Mouse (Mus musculus) hindbrain, embryonic 11.5 days (tissue): ENCODE data around the gene Lrrc17. TPM values are rescaled to one million over a fixed set of nuclear protein-coding genes. Genes with fewer than 3 reads are reported as not detected.
A peak's percentile ranks its signal among the peaks of the same experiment; 100 is the strongest.

Experiments
- ATAC-seq: fragments of 200-750 bp; cut with Nextera tagmentation; 2 replicates; pipeline ENCODE4 v1.8.0; 2017; ENCODE audit warnings: mild to moderate bottlenecking, moderate TSS enrichment, moderate library complexity; ENCODE audit not compliant: low FRiP score
- DNase-seq: peaks from one replicate; pipeline ENCODE4 v3.0.0-alpha.2; 2015; ENCODE audit warnings: low spot score
- H3K27ac ChIP-seq: fragments of 300-500 bp; sonication (generic); 2 replicates; pipeline ENCODE4 v1.5.1; 2014; ENCODE audit warnings: mild to moderate bottlenecking, low read depth, low read length
- H3K27me3 ChIP-seq: fragments of 300-500 bp; sonication (generic); 2 replicates; pipeline ENCODE4 v1.6.1; 2014; ENCODE audit warnings: mild to moderate bottlenecking, low read length, moderate library complexity, mixed read lengths; ENCODE audit not compliant: control insufficient read depth, insufficient read depth
- H3K36me3 ChIP-seq: fragments of 300-500 bp; sonication (generic); 2 replicates; pipeline ENCODE4 v1.6.1; 2014; ENCODE audit warnings: mild to moderate bottlenecking, low read length, moderate library complexity, mixed read lengths; ENCODE audit not compliant: control insufficient read depth, insufficient read depth
- H3K4me1 ChIP-seq: fragments of 300-500 bp; sonication (generic); replicated peaks from 2 replicates; pipeline ENCODE4 v1.6.1; 2014; ENCODE audit warnings: low read length, mixed read lengths; ENCODE audit not compliant: control insufficient read depth, insufficient read depth
- H3K4me2 ChIP-seq: fragments of 300-500 bp; sonication (generic); replicated peaks from 2 replicates; pipeline ENCODE4 v1.6.1; 2014; ENCODE audit warnings: mild to moderate bottlenecking, low read depth, low read length
- H3K4me3 ChIP-seq: fragments of 300-500 bp; sonication (generic); 2 replicates; pipeline ENCODE4 v1.5.1; 2014; ENCODE audit warnings: low read depth, low read length
- H3K9ac ChIP-seq: fragments of 300-500 bp; sonication (generic); 2 replicates; pipeline ENCODE4 v1.6.1; 2014; ENCODE audit warnings: low read depth, low read length
- H3K9me3 ChIP-seq: fragments of 300-500 bp; sonication (generic); 2 replicates; pipeline ENCODE4 v1.6.1; 2016; ENCODE audit warnings: low read length; ENCODE audit not compliant: control insufficient read depth
- WGBS: fragments of 180-500 bp; shearing (Covaris S2); extraction: QIAGEN DNeasy Blood & Tissue Kit; methylation state at CpG from one replicate; pipeline ENCODE4 v1.1.7; 2014; 5-methylcytosine and 5-hydroxymethylcytosine counted together
- polyA plus RNA-seq: library from polyadenylated mRNA; unstranded; fragments of >200 nt; fragmentation: Nextera tagmentation; extraction: Ambion mirVana; gene quantifications from 2 replicates; pipeline ENCODE4 v1.2.1, GENCODE M21; 2014

Gene Lrrc17
- polyA plus RNA-seq, 1 experiment from 2014 or later = 27.3 TPM

GRCm38 (mm10) chr5:21528068-21528842, 15.1 kb upstream of the Lrrc17 start:
- H3K4me1 ChIP-seq = no peaks in the 10 kb centered on the region

GRCm38 (mm10) chr5:21529110-21529720, 14.1 kb upstream of the Lrrc17 start:
- no peak overlapping the region for H3K9ac ChIP-seq
- ATAC-seq (no peak), DNase-seq (no peak)
- H3K36me3 ChIP-seq = no peaks in the 10 kb centered on the region
- H3K9me3 ChIP-seq = no peaks in the 10 kb centered on the region
- H3K4me2 ChIP-seq = no peak overlapping the region
- no peak overlapping the region for H3K27ac ChIP-seq
- no peaks in the 10 kb centered on the region for H3K4me1 ChIP-seq
- WGBS = 90% methylated on average over 8 of the region's 8 CpGs
- no peaks in the 10 kb centered on the region; the same call in 1 of the 2 replicates for H3K27me3 ChIP-seq
- no peak overlapping the region for H3K4me3 ChIP-seq

More at GRCm38 (mm10) chr5:21528068-21528842, 15.1 kb upstream of the Lrrc17 start:
- DNase-seq (no peak), ATAC-seq (peak; percentile 61; the same call in 1 of the 2 replicates)
- Histone ChIP-seq H3K9me3 (no peaks in the 10 kb centered on the region), H3K36me3 (no peaks in the 10 kb centered on the region), H3K27ac (no peak overlapping the region), H3K4me3 (no peak overlapping the region), H3K27me3 (no peaks in the 10 kb centered on the region; the same call in 1 of the 2 replicates), H3K9ac (no peak overlapping the region), H3K4me2 (no peak overlapping the region)
- 81% methylated on average over 15 of the region's 15 CpGs for WGBS

GRCm38 (mm10) chr5:21532126-21532525, 11.2 kb upstream of the Lrrc17 start:
- H3K27me3 ChIP-seq = no peaks in the 10 kb centered on the region
- no peak overlapping the region for H3K27ac ChIP-seq
- no peak for ATAC-seq
- H3K4me1 ChIP-seq = no peaks in the 10 kb centered on the region
- H3K4me2 ChIP-seq = no peak overlapping the region
- no peaks in the 10 kb centered on the region for H3K9me3 ChIP-seq
- no peak overlapping the region for H3K9ac ChIP-seq
- H3K36me3 ChIP-seq = no peaks in the 10 kb centered on the region
- no peak overlapping the region for H3K4me3 ChIP-seq
- no peak for DNase-seq
- WGBS = 85% methylated on average over 2 of the region's 2 CpGs

- 87% methylated on average over 5 of the region's 5 CpGs for WGBS
- ATAC-seq = no peak
Observed at GRCm38 (mm10) chr5:21532921-21533320, 10.4 kb upstream of the Lrrc17 start.

GRCm38 (mm10) chr5:21542226-21542625, 1.1 kb upstream of the Lrrc17 start:
- Histone ChIP-seq H3K27me3 (no peaks in the 10 kb centered on the region), H3K9ac (no peak overlapping the region), H3K36me3 (no peaks in the 10 kb centered on the region), H3K4me1 (no peaks in the 10 kb centered on the region), H3K4me2 (no peak overlapping the region), H3K4me3 (no peak overlapping the region), H3K9me3 (no peaks in the 10 kb centered on the region), H3K27ac (no peak overlapping the region)
- ATAC-seq (no peak), DNase-seq (no peak)
- WGBS = 85% methylated on average over 4 of the region's 4 CpGs

More at GRCm38 (mm10) chr5:21532921-21533320, 10.4 kb upstream of the Lrrc17 start:
- H3K36me3 ChIP-seq = no peaks in the 10 kb centered on the region
- no peaks in the 10 kb centered on the region for H3K9me3 ChIP-seq
- no peaks in the 10 kb centered on the region for H3K4me1 ChIP-seq
- no peak overlapping the region for H3K4me2 ChIP-seq
- H3K4me3 ChIP-seq = no peak overlapping the region
- H3K9ac ChIP-seq = no peak overlapping the region
- H3K27ac ChIP-seq = no peak overlapping the region
- DNase-seq = no peak
- H3K27me3 ChIP-seq = no peaks in the 10 kb centered on the region

GRCm38 (mm10) chr5:21544821-21545220, 1.5 kb downstream of the Lrrc17 start:
- ATAC-seq (no peak), DNase-seq (no peak)
- no peaks in the 10 kb centered on the region for H3K27me3 ChIP-seq
- no peak overlapping the region for H3K27ac ChIP-seq
- H3K36me3 ChIP-seq = no peaks in the 10 kb centered on the region
- no peaks in the 10 kb centered on the region for H3K4me1 ChIP-seq
- 70% methylated on average over 3 of the region's 3 CpGs for WGBS
- H3K9me3 ChIP-seq = no peaks in the 10 kb centered on the region
- no peak overlapping the region for H3K9ac ChIP-seq
- no peak overlapping the region for H3K4me3 ChIP-seq
- no peak overlapping the region for H3K4me2 ChIP-seq

GRCm38 (mm10) chr5:21545227-21545626, 1.9 kb downstream of the Lrrc17 start:
- H3K27me3 ChIP-seq = no peaks in the 10 kb centered on the region
- H3K36me3 ChIP-seq = no peaks in the 10 kb centered on the region
- no peaks in the 10 kb centered on the region for H3K4me1 ChIP-seq
- no peak overlapping the region for H3K4me2 ChIP-seq
- H3K9ac ChIP-seq = no peak overlapping the region
- ATAC-seq (no peak), DNase-seq (no peak)
- H3K4me3 ChIP-seq = no peak overlapping the region
- no peaks in the 10 kb centered on the region for H3K9me3 ChIP-seq
- H3K27ac ChIP-seq = no peak overlapping the region

- Histone ChIP-seq H3K4me1 (no peaks in the 10 kb centered on the region), H3K36me3 (no peaks in the 10 kb centered on the region), H3K4me2 (no peak overlapping the region), H3K27ac (no peak overlapping the region), H3K27me3 (no peaks in the 10 kb centered on the region), H3K9ac (no peak overlapping the region), H3K4me3 (no peak overlapping the region), H3K9me3 (no peaks in the 10 kb centered on the region)
- DNase-seq (no peak), ATAC-seq (no peak)
- WGBS = 93% methylated on average over 4 of the region's 4 CpGs
Observed at GRCm38 (mm10) chr5:21545786-21546185, 2.4 kb downstream of the Lrrc17 start.

- DNase-seq (no peak), ATAC-seq (no peak)
- Histone ChIP-seq H3K4me1 (no peaks in the 10 kb centered on the region), H3K27me3 (no peaks in the 10 kb centered on the region), H3K4me3 (no peak overlapping the region), H3K4me2 (no peak overlapping the region), H3K9me3 (no peaks in the 10 kb centered on the region), H3K27ac (no peak overlapping the region), H3K9ac (no peak overlapping the region), H3K36me3 (no peaks in the 10 kb centered on the region)
- WGBS = 90% methylated on average over 8 of the region's 8 CpGs
Observed at GRCm38 (mm10) chr5:21547005-21547404, 3.6 kb downstream of the Lrrc17 start.
